Mouse (Mus musculus) intestine, postnatal 0 days (tissue): Measurements from ENCODE around the gene Dnajc13. TPM values are rescaled to one million over a fixed set of nuclear protein-coding genes. Genes with fewer than 3 reads are reported as not detected.

Experiments
- ATAC-seq: fragments of 200-750 bp; cut with Nextera tagmentation; 2 replicates; pipeline ENCODE4 v1.8.0; 2017; ENCODE audit warnings: mild to moderate bottlenecking, moderate TSS enrichment, moderate library complexity
- H3K27ac ChIP-seq: fragments of 300-500 bp; sonication (generic); 2 replicates; pipeline ENCODE4 v1.5.1; 2014; ENCODE audit warnings: mild to moderate bottlenecking, low read depth, low read length, moderate library complexity
- H3K27me3 ChIP-seq: fragments of 300-500 bp; sonication (generic); replicated peaks from 2 replicates; pipeline ENCODE4 v1.6.1; 2014; ENCODE audit warnings: low read length, mixed read lengths; ENCODE audit not compliant: control insufficient read depth, insufficient read depth
- H3K36me3 ChIP-seq: fragments of 300-500 bp; sonication (generic); 2 replicates; pipeline ENCODE4 v1.6.1; 2014; ENCODE audit warnings: mild to moderate bottlenecking, moderate library complexity; ENCODE audit not compliant: control insufficient read depth, insufficient read depth
- H3K4me1 ChIP-seq: fragments of 300-500 bp; sonication (generic); replicated peaks from 2 replicates; pipeline ENCODE4 v1.6.1; 2014; ENCODE audit warnings: antibody characterized with exemption, low read length, mixed read lengths; ENCODE audit not compliant: control insufficient read depth, insufficient read depth
- H3K4me2 ChIP-seq: fragments of 300-500 bp; sonication (generic); replicated peaks from 2 replicates; pipeline ENCODE4 v1.6.1; 2014; ENCODE audit warnings: low read depth, mild to moderate bottlenecking, moderate library complexity
- H3K4me3 ChIP-seq: fragments of 300-500 bp; sonication (generic); 2 replicates; pipeline ENCODE4 v1.5.1; 2014; ENCODE audit warnings: low read depth, low read length
- H3K9ac ChIP-seq: fragments of 300-500 bp; sonication (generic); 2 replicates; pipeline ENCODE4 v1.6.1; 2014; ENCODE audit warnings: mild to moderate bottlenecking, low read depth, low read length
- H3K9me3 ChIP-seq: fragments of 300-500 bp; sonication (generic); 2 replicates; pipeline ENCODE4 v1.6.1; 2016; ENCODE audit warnings: mixed run types; ENCODE audit not compliant: control insufficient read depth
- CTCF ChIP-seq: sonication (generic); IDR thresholded peaks from 2 replicates; pipeline ENCODE4 v1.5.1; 2016; ENCODE audit warnings: low read depth, mild to moderate bottlenecking, control low read depth, antibody characterized with exemption, moderate library complexity
- WGBS: fragments of 180-500 bp; shearing (Covaris S2); extraction: QIAGEN DNeasy Blood & Tissue Kit; methylation state at CpG from one replicate; pipeline ENCODE4 v1.1.7; 2014; 5-methylcytosine and 5-hydroxymethylcytosine counted together
- polyA plus RNA-seq: library from polyadenylated mRNA; unstranded; fragments of >200 nt; fragmentation: Nextera tagmentation; extraction: Ambion mirVana; gene quantifications from 2 replicates; pipeline ENCODE4 v1.2.1, GENCODE M21; 2015

The Dnajc13 gene
- polyA plus RNA-seq, 1 experiment from 2014 or later, result 26.8 TPM

DNA sequence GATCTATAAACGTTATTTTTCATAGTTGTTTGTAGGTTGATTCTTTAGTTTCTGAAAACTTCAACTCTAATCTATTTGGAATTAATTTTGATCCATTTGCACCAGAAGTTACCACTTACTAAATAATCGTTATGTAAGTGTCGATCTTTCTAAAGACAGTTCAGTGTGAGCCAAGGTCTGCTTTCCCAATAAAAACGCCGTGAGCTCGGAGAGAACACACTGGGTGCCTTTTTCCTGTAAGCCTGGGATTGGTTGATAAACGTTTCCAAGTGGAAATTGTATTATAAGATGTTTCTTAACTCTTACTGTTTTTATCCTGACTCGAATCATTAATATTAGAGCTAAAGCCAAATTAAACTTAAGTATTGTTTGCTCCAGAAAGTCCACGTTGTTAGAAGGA, 155.8 kb downstream of the Dnajc13 start:
- H3K9me3 ChIP-seq, result no peaks in the 10 kb centered on the region
- H3K9ac ChIP-seq, result no peak overlapping the region
- no peak overlapping the region for H3K4me2 ChIP-seq
- H3K4me1 ChIP-seq, result no peaks in the 10 kb centered on the region
- TF ChIP-seq CTCF, result no peak
- H3K27ac ChIP-seq, result no peak overlapping the region
- 0 out of 2 replicates have a peak, but pooled peaks cover 5% of the 10 kb centered on the region for H3K36me3 ChIP-seq
- H3K27me3 ChIP-seq, result no peaks in the 10 kb centered on the region
- no peak for ATAC-seq
- 64% methylated on average over 9 of the region's 9 CpGs for WGBS
- H3K4me3 ChIP-seq, result no peak overlapping the region

DNA sequence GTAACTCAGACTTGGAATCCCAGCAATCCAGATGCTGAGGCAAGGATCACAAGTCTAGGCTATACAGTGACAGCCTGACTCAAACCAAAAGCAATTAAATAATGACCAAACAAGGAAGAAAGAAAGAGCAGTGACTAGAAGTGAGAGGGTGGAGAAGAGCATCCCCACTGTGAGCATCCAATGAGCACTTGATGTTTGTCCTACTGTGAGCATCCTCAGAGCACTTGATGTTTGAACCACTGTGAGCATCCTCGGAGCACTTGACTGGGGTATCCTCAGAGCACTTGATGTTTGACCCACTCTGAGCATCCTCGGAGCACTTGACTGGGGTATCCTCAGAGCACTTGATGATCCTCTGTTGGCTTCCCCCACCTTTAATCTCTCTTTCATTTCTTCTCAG, 157.7 kb downstream of the Dnajc13 start:
- no peaks in the 10 kb centered on the region for H3K9me3 ChIP-seq
- ATAC-seq, result no peak
- H3K4me2 ChIP-seq, result no peak overlapping the region
- no peak overlapping the region for H3K27ac ChIP-seq
- no peaks in the 10 kb centered on the region for H3K27me3 ChIP-seq
- H3K4me3 ChIP-seq, result no peak overlapping the region
- TF ChIP-seq CTCF, result no peak
- 94% methylated on average over 2 of the region's 2 CpGs for WGBS
- H3K4me1 ChIP-seq, result no peaks in the 10 kb centered on the region
- H3K36me3 ChIP-seq, result 0 out of 2 replicates have a peak, but pooled peaks cover 10% of the 10 kb centered on the region
- H3K9ac ChIP-seq, result no peak overlapping the region

DNA sequence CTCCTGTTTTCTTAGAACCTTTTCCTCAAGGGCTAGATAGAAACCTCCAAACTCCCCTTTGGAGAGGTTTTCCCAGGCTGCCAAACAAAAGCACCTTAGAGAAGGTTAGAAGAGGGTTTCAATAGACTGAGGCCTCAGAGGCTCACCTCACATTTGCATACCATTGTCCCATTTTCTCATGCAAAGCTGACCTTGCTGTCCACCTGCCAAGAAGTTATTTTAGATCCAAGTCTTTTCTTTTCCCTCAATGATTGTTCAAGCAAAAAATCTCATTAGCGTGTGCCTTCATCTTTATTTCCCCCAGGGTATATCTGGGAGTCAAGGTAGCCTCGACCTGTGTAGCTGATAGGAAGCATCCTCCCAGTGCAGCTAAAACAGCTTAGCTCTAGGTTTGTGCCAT, 159.8 kb downstream of the Dnajc13 start:
- WGBS, result 56% methylated on average over 2 of the region's 2 CpGs
- no peak for TF ChIP-seq CTCF

DNA sequence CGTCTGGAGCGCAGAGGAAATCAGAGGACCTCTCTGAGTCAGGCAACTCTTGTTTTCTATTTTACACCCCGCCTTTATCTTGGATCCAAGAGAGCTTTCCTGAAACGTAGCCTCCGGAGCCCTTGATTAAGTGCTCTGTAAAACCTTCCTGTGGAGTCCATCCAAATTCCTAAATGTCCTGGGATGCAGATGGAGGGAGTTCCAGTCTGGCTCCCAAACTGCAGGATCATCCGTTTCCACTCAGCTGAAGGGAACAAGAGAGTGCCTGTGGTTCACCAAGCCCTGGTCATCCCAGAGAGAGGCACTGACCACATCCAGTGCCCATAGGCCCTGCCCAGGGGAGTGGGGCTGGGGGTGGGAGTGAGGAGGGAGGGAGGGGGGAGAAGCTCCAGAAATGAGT, 160.4 kb downstream of the Dnajc13 start:
- H3K36me3 ChIP-seq, result peaks cover 24% of the 10 kb centered on the region; the same call in 1 of the 2 replicates
- no peaks in the 10 kb centered on the region for H3K27me3 ChIP-seq
- ATAC-seq, result no peak
- H3K4me1 ChIP-seq, result no peaks in the 10 kb centered on the region
- no peaks in the 10 kb centered on the region for H3K9me3 ChIP-seq
- no peak for TF ChIP-seq CTCF
- WGBS, result 48% methylated on average over 6 of the region's 6 CpGs
- H3K4me3 ChIP-seq, result no peak overlapping the region
- no peak overlapping the region for H3K27ac ChIP-seq
- no peak overlapping the region for H3K4me2 ChIP-seq
- no peak overlapping the region for H3K9ac ChIP-seq

More for the DNA sequence above, 159.8 kb downstream of the Dnajc13 start:
- H3K36me3 ChIP-seq, result peaks cover 24% of the 10 kb centered on the region; the same call in 1 of the 2 replicates
- no peaks in the 10 kb centered on the region for H3K4me1 ChIP-seq
- H3K27me3 ChIP-seq, result no peaks in the 10 kb centered on the region
- no peak overlapping the region for H3K9ac ChIP-seq
- H3K4me2 ChIP-seq, result no peak overlapping the region
- H3K27ac ChIP-seq, result no peak overlapping the region
- no peaks in the 10 kb centered on the region for H3K9me3 ChIP-seq
- ATAC-seq, result no peak
- no peak overlapping the region for H3K4me3 ChIP-seq

DNA sequence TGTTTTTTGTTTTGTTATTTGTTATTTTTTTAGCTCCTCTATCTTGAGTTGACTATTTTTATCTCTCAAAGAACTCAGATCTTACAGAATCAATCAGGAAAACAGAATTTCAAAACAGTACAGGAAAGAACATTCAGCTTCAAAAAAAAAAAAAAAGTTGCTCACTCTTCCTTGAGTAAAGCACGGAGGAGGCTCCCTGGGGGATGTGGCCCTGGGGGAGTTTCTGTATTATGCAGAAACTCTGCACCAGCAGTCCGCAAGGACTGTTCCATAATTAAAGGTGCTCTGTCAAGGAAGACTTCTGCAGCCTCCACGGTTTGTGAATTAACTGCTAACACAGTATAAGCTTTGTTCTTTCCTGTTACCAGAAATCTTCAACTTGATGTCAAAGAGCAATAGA, 161.3 kb downstream of the Dnajc13 start:
- Histone ChIP-seq H3K4me1 (no peaks in the 10 kb centered on the region), H3K9me3 (no peaks in the 10 kb centered on the region), H3K4me3 (no peak overlapping the region), H3K27ac (no peak overlapping the region), H3K27me3 (no peaks in the 10 kb centered on the region), H3K9ac (no peak overlapping the region), H3K4me2 (no peak overlapping the region), H3K36me3 (peaks cover 24% of the 10 kb centered on the region; the same call in 1 of the 2 replicates)
- TF ChIP-seq CTCF, result no peak
- no peak for ATAC-seq
- WGBS, result 61% methylated on average over 3 of the region's 3 CpGs

Other genes starting within 250 kb of the Dnajc13 start
- gene Gm28305, start 222.3 kb downstream of the Dnajc13 start, polyA plus RNA-seq, result not detected in 2 replicates
- gene Uba5, start 199.8 kb downstream of the Dnajc13 start, polyA plus RNA-seq, result 32.2 and 32.9 TPM in 2 replicates
- 60.6 and 65.0 TPM in 2 replicates for gene Acad11, start 199.6 kb downstream of the Dnajc13 start, polyA plus RNA-seq
- gene Ackr4, start 136.0 kb downstream of the Dnajc13 start, polyA plus RNA-seq, result 5.8 and 7.0 TPM in 2 replicates
- gene Acpp, start 74.8 kb upstream of the Dnajc13 start, polyA plus RNA-seq, result 2.9 and 3.6 TPM in 2 replicates